ENCODE assay signal across 8 mouse cellular contexts in the genomic region with DNA sequence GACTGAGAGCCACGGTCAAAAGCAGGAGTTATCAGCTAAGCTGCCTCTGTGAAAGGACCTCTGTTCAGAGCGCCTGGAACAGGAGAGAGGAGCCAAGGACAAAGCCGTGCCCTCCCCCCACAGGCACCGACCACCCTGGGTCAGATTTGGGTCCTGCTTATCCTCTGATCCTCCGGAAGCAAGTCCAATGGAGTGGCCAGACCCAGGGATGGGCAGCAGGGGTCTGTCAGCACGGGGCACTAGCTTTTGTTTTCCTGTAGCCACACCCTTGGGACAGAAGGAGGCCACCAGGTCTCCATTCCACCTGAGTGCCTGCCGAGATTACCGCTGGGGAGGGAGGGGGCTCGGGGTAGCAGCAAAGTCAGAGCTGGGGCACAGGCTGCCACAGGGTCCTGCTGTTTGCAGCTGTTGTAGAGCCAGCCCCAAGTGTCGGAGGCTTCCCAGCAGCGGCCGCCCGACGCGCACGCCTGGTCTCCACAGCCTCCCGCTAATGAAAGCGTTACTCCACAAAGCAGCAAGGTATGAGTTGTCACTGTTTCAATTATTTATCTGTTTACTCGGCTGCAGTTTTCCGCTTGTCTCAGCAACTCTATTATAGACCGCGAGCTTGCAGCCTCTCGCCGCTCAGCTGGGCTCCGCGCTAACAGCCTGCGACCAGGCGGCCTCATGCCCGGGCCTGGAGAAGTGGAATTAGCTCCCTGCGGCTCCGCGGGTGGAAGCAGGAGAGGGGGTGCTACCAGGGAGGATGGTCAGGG.
DNase-seq lines count a peak whose midpoint lies in the region; ATAC-seq and TF ChIP-seq lines count a peak whose summit lies in the region.

No protein-coding gene starts in this region.

- TF ChIP-seq CTCF in intestine, postnatal 0 days (IDR thresholded peaks at IDR 0.05; ENCODE audit: low read depth): no peak

- H3K4me1 ChIP-seq in intestine, embryonic 14.5 days (replicated peaks; ENCODE audit: control insufficient read depth, insufficient read depth, low read length): no peaks in the 10 kb centered on the region
- no peaks in the 10 kb centered on the region for H3K4me1 ChIP-seq in intestine, postnatal 0 days (replicated peaks; ENCODE audit: control insufficient read depth, insufficient read depth, low read length)
- peaks cover 43% of the 10 kb centered on the region for H3K4me1 ChIP-seq in hindbrain, embryonic 10.5 days (replicated peaks)
- H3K4me1 ChIP-seq in midbrain, embryonic 16.5 days (ENCODE audit: control insufficient read depth, insufficient read depth, low read length): peaks cover 24% of the 10 kb centered on the region

- H3K9me3 ChIP-seq in intestine, embryonic 14.5 days (ENCODE audit: control insufficient read depth, low read length): no peaks in the 10 kb centered on the region
- no peaks in the 10 kb centered on the region for H3K9me3 ChIP-seq in intestine, postnatal 0 days (ENCODE audit: control insufficient read depth)
- H3K9me3 ChIP-seq in hindbrain, embryonic 10.5 days: 0 out of 2 replicates have a peak, but pooled peaks cover 3% of the 10 kb centered on the region
- H3K9me3 ChIP-seq in midbrain, embryonic 16.5 days (replicated peaks; ENCODE audit: control insufficient read depth, low read length, poor library complexity, severe bottlenecking): no peaks in the 10 kb centered on the region

- H3K27me3 ChIP-seq in intestine, embryonic 14.5 days (replicated peaks; ENCODE audit: control insufficient read depth, insufficient read depth, low read length): peaks cover 43% of the 10 kb centered on the region
- H3K27me3 ChIP-seq in intestine, postnatal 0 days (replicated peaks; ENCODE audit: control insufficient read depth, insufficient read depth, low read length): peaks cover 32% of the 10 kb centered on the region
- peaks cover 80% of the 10 kb centered on the region for H3K27me3 ChIP-seq in hindbrain, embryonic 10.5 days (ENCODE audit: insufficient read depth, poor library complexity, severe bottlenecking)
- no peaks in the 10 kb centered on the region for H3K27me3 ChIP-seq in midbrain, embryonic 16.5 days (ENCODE audit: control insufficient read depth, insufficient read depth, low read depth, low read length)

- no peaks in the 10 kb centered on the region for H3K36me3 ChIP-seq in intestine, embryonic 14.5 days (ENCODE audit: control insufficient read depth, insufficient read depth, low read length)
- H3K36me3 ChIP-seq in intestine, postnatal 0 days (ENCODE audit: control insufficient read depth, insufficient read depth): no peaks in the 10 kb centered on the region
- no peaks in the 10 kb centered on the region for H3K36me3 ChIP-seq in hindbrain, embryonic 10.5 days
- no peaks in the 10 kb centered on the region for H3K36me3 ChIP-seq in midbrain, embryonic 16.5 days (ENCODE audit: control insufficient read depth, insufficient read depth, low read length)

- peak overlapping the region; percentile 25 for H3K4me2 ChIP-seq in intestine, embryonic 14.5 days (ENCODE audit: low read length)
- H3K4me2 ChIP-seq in intestine, postnatal 0 days (replicated peaks; ENCODE audit: low read depth): no peak overlapping the region
- H3K4me2 ChIP-seq in midbrain, embryonic 16.5 days (ENCODE audit: low read length): peak overlapping the region; percentile 46

- H3K4me3 ChIP-seq in intestine, embryonic 14.5 days (ENCODE audit: low read depth, low read length): peak overlapping the region; percentile 8; the same call in 1 of the 2 replicates
- H3K4me3 ChIP-seq in intestine, postnatal 0 days (ENCODE audit: low read depth, low read length): no peak overlapping the region
- peak overlapping the region; percentile 47 for H3K4me3 ChIP-seq in hindbrain, embryonic 10.5 days
- H3K4me3 ChIP-seq in midbrain, embryonic 16.5 days (ENCODE audit: low read depth, low read length): no peak overlapping the region

- WGBS in intestine, embryonic 14.5 days: 3% methylated on average over 32 of the region's 32 CpGs
- 3% methylated on average over 31 of the region's 32 CpGs for WGBS in intestine, postnatal 0 days
- WGBS in hindbrain, embryonic 10.5 days: 2% methylated on average over 32 of the region's 32 CpGs
- 3% methylated on average over 32 of the region's 32 CpGs for WGBS in midbrain, embryonic 16.5 days

- no peak for ATAC-seq in intestine, embryonic 14.5 days (replicated peaks; ENCODE audit: low FRiP score, low TSS enrichment, low read depth)
- no peak for ATAC-seq in intestine, postnatal 0 days
- ATAC-seq in midbrain, embryonic 16.5 days: peak; percentile 69

- DNase-seq in intestine, embryonic 14.5 days (ENCODE audit: low spot score): no peak
- DNase-seq in cerebellum, postnatal 10 days: peak; percentile 70 to 79
- DNase-seq in hindbrain, embryonic 10.5 days (ENCODE audit: low spot score): peak; percentile 41
- DNase-seq in left cerebral cortex, postnatal 14 days (ENCODE audit: low spot score in 2 of 2): no peak
- DNase-seq in adrenal gland, postnatal 25 days: no peak
- DNase-seq in frontal cortex, adult 2 months (ENCODE audit: extremely low spot score in 1 of 2, low spot score in 1 of 2): no peak

- no peak overlapping the region for H3K27ac ChIP-seq in intestine, embryonic 14.5 days (ENCODE audit: low read depth)
- H3K27ac ChIP-seq in intestine, postnatal 0 days (ENCODE audit: low read depth, low read length): no peak overlapping the region
- H3K27ac ChIP-seq in hindbrain, embryonic 10.5 days: peak overlapping the region; percentile 71
- H3K27ac ChIP-seq in midbrain, embryonic 16.5 days (ENCODE audit: low read length): peak overlapping the region; percentile 78

- intact Hi-C loops in left cerebral cortex, postnatal 14 days (cut with DNase I): loop anchor here (10.0 kb wide), 1 partner anchor 136 kb away; a partner anchor contains a TSS

- no peak overlapping the region for H3K9ac ChIP-seq in intestine, embryonic 14.5 days (ENCODE audit: low read length)
- H3K9ac ChIP-seq in intestine, postnatal 0 days (ENCODE audit: low read depth, low read length): no peak overlapping the region
- H3K9ac ChIP-seq in midbrain, embryonic 16.5 days (ENCODE audit: low read depth, low read length): no peak overlapping the region

Comparison
In these comparisons a context has a peak if more than half of its experiments do, and no peak if none do; other contexts are left out.
1. H3K4me3 ChIP-seq: peak in intestine, embryonic 14.5 days (single experiment) and hindbrain, embryonic 10.5 days (single experiment); none in intestine, postnatal 0 days (single experiment) and midbrain, embryonic 16.5 days (single experiment).
2. DNase-seq: peak in cerebellum, postnatal 10 days (2 of 2) and hindbrain, embryonic 10.5 days (single experiment); none in intestine, embryonic 14.5 days (single experiment), left cerebral cortex, postnatal 14 days (0 of 2), adrenal gland, postnatal 25 days (single experiment) and frontal cortex, adult 2 months (0 of 2).
3. H3K27ac ChIP-seq: peak in hindbrain, embryonic 10.5 days (single experiment) and midbrain, embryonic 16.5 days (single experiment); none in intestine, embryonic 14.5 days (single experiment) and intestine, postnatal 0 days (single experiment).